ENCODE assay signal across 10 mouse cellular contexts in genomic region chr5:111971952-111972351, GRCm38 (mm10).
DNase-seq lines count a peak whose midpoint lies in the region.
"Had no signal": no experiment of that assay in that cellular context is flagged by ENCODE, and none has a peak within 500 bp of the region (broad histone marks: within the 10 kb centered on the region; RNA-seq: fewer than 3 reads in every experiment).

No protein-coding gene starts in this region.

- intact Hi-C loops in heart, postnatal 14 days (cut with DNase I), result no loop called here
- intact Hi-C loops in heart, postnatal 25 days (cut with DNase I), result no loop called here

- peak; percentile 18 to 32 for DNase-seq in cerebellum, postnatal 4 days (ENCODE audit: low spot score in 2 of 2)
- no peak for DNase-seq in cerebellum, adult 9-11 months
- peak; percentile 12 to 16 for DNase-seq in heart, postnatal 14 days
- no peak for DNase-seq in heart, postnatal 25 days (ENCODE audit: low spot score)
- peak; percentile 32 for DNase-seq in right cerebral cortex, postnatal 4 days
- DNase-seq in right cerebral cortex, adult 2 months (ENCODE audit: low spot score in 2 of 2), result no peak
- no peak for DNase-seq in retina, embryonic 14.5 days (ENCODE audit: low spot score)
- DNase-seq: kidney, adult 18-20 months; layer of hippocampus, postnatal 36 days; lung, postnatal 14 days had no signal

Comparison
In these comparisons a context has a peak if more than half of its experiments do, and no peak if none do; other contexts are left out.
1. DNase-seq: peak in cerebellum, postnatal 4 days (2 of 2), heart, postnatal 14 days (2 of 2) and right cerebral cortex, postnatal 4 days (single experiment); none in cerebellum, adult 9-11 months (single experiment), heart, postnatal 25 days (single experiment), right cerebral cortex, adult 2 months (0 of 2) and retina, embryonic 14.5 days (single experiment).